Mouse (Mus musculus): Measurements from ENCODE around the gene Cbx3. TPM values are rescaled to one million over a fixed set of nuclear protein-coding genes. Genes with fewer than 3 reads are reported as not detected.

Gene Cbx3
- polyA plus RNA-seq, 1 experiment from 2014 or later = 285 TPM

DNA sequence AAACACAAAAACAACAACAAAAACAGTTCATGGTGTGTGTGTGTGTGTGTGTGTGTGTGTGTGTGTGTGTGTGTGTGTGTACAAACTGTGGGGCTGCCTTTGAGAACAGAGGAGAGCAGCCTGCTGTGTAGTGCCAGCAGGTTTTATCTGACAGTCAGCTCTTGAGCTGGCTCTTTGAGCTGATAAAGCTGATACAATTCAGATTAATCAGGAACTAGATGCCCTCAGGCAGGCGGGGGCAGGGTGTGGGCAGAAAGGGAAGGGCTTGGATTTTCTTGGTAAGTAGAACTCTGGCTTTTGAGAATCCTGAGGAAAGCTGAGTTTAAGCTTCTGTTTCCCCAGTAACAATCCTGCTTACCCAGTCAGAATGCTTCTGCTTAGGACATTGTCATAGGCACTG, 35.5 kb downstream of the Cbx3 start:
- H3K36me3 ChIP-seq = no peaks in the 10 kb centered on the region
- H3K9me3 ChIP-seq (replicated peaks) = no peaks in the 10 kb centered on the region
- H3K4me2 ChIP-seq = no peak overlapping the region
- peaks cover 7% of the 10 kb centered on the region for H3K4me1 ChIP-seq (replicated peaks)
- 43% methylated on average over 1 of the region's 1 CpGs for WGBS (ENCODE audit: insufficient replicate concordance)
- DNase-seq = no peak
- H3K9ac ChIP-seq = no peak overlapping the region
- H3K27me3 ChIP-seq = no peaks in the 10 kb centered on the region
- no peak overlapping the region for H3K4me3 ChIP-seq (replicated peaks)
- ATAC-seq (ENCODE audit: low read depth) = no peak
- H3K27ac ChIP-seq = no peak overlapping the region

GRCm38 (mm10) chr6:51507556-51507955, 37.4 kb downstream of the Cbx3 start:
- H3K9ac ChIP-seq = no peak overlapping the region
- no peaks in the 10 kb centered on the region for H3K36me3 ChIP-seq
- no peak overlapping the region for H3K27ac ChIP-seq
- ATAC-seq (ENCODE audit: low read depth) (no peak), DNase-seq (no peak)
- H3K9me3 ChIP-seq (replicated peaks) = no peaks in the 10 kb centered on the region
- no peaks in the 10 kb centered on the region for H3K27me3 ChIP-seq
- H3K4me1 ChIP-seq (replicated peaks) = peaks cover 7% of the 10 kb centered on the region
- no peak overlapping the region for H3K4me3 ChIP-seq (replicated peaks)
- no peak overlapping the region for H3K4me2 ChIP-seq
- 71% methylated on average over 2 of the region's 2 CpGs for WGBS (ENCODE audit: insufficient replicate concordance)

GRCm38 (mm10) chr6:51508750-51509648, 38.8 kb downstream of the Cbx3 start:
- Histone ChIP-seq H3K27me3 (no peaks in the 10 kb centered on the region), H3K9ac (no peak overlapping the region), H3K4me2 (peak overlapping the region; percentile 37), H3K4me1 (replicated peaks) (peaks cover 7% of the 10 kb centered on the region), H3K4me3 (replicated peaks) (no peak overlapping the region), H3K36me3 (no peaks in the 10 kb centered on the region), H3K27ac (no peak overlapping the region), H3K9me3 (replicated peaks) (no peaks in the 10 kb centered on the region)
- peak; percentile 66 for DNase-seq
- 18% methylated on average over 18 of the region's 18 CpGs for WGBS (ENCODE audit: insufficient replicate concordance)
- ATAC-seq (ENCODE audit: low read depth) = no peak

DNA sequence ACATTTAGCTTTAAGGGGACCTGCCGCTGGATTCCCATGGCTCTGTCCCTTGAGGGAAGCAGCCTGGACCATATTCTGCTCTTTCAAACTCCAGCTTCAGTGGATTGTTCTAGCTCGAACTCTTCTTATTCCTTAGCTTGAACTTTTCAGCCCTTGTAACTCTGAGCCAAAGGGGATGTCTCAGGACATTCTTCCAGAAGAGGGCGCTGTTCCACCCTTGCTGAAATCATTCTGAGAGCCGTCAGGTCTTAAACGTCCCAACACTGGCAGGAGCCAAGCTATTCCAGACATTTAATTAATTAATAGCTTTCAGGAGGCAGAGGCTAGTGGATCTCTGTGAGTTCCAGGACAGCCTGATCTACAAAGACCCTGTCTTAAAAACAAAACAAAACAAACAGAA, 39.9 kb downstream of the Cbx3 start:
- no peak overlapping the region for H3K4me3 ChIP-seq (replicated peaks)
- ATAC-seq (ENCODE audit: low read depth) = no peak

GRCm38 (mm10) chr6:51510946-51511345, 40.8 kb downstream of the Cbx3 start:
- H3K27me3 ChIP-seq = no peaks in the 10 kb centered on the region
- no peak overlapping the region for H3K4me3 ChIP-seq (replicated peaks)
- H3K9me3 ChIP-seq (replicated peaks) = no peaks in the 10 kb centered on the region
- 52% methylated on average over 1 of the region's 1 CpGs for WGBS (ENCODE audit: insufficient replicate concordance)
- no peak for ATAC-seq (ENCODE audit: low read depth)
- H3K4me1 ChIP-seq (replicated peaks) = peaks cover 3% of the 10 kb centered on the region
- H3K4me2 ChIP-seq = no peak overlapping the region
- DNase-seq = no peak
- no peak overlapping the region for H3K9ac ChIP-seq
- no peaks in the 10 kb centered on the region for H3K36me3 ChIP-seq
- no peak overlapping the region for H3K27ac ChIP-seq

More for the DNA sequence above, 39.9 kb downstream of the Cbx3 start:
- Histone ChIP-seq H3K36me3 (no peaks in the 10 kb centered on the region), H3K27me3 (no peaks in the 10 kb centered on the region), H3K27ac (no peak overlapping the region), H3K4me2 (no peak overlapping the region), H3K9me3 (replicated peaks) (no peaks in the 10 kb centered on the region), H3K4me1 (replicated peaks) (peaks cover 7% of the 10 kb centered on the region), H3K9ac (no peak overlapping the region)
- WGBS (ENCODE audit: insufficient replicate concordance) = 16% methylated on average over 5 of the region's 5 CpGs
- DNase-seq = peak; percentile 16

DNA sequence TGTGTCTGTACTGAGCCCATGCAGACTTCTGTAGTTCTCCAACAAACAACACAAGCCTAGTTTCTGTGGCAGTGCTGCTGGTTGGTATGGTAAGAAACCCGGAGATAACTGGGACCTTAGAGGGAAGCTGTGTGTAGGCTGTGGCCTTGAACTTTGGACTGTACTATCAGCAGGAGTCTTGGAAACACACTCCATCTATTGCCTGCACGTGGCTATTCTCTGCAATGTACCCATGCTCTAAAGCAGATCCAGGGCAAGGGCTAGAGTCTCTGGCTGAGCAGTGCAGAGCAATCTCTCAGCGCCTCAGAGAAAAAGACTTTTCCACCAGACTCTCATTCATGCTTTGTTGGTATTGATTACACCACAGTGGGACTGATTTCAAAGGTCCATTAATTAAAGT, 43.6 kb downstream of the Cbx3 start:
- DNase-seq (no peak), ATAC-seq (ENCODE audit: low read depth) (no peak)
- H3K4me2 ChIP-seq = no peak overlapping the region
- no peaks in the 10 kb centered on the region for H3K27me3 ChIP-seq
- no peak overlapping the region for H3K9ac ChIP-seq
- H3K4me1 ChIP-seq (replicated peaks) = peaks cover 3% of the 10 kb centered on the region
- no peak overlapping the region for H3K27ac ChIP-seq
- H3K9me3 ChIP-seq (replicated peaks) = 0 out of 2 replicates have a peak, but pooled peaks cover 2% of the 10 kb centered on the region
- H3K4me3 ChIP-seq (replicated peaks) = no peak overlapping the region
- no peaks in the 10 kb centered on the region for H3K36me3 ChIP-seq
- WGBS (ENCODE audit: insufficient replicate concordance) = 55% methylated on average over 3 of the region's 3 CpGs

DNA sequence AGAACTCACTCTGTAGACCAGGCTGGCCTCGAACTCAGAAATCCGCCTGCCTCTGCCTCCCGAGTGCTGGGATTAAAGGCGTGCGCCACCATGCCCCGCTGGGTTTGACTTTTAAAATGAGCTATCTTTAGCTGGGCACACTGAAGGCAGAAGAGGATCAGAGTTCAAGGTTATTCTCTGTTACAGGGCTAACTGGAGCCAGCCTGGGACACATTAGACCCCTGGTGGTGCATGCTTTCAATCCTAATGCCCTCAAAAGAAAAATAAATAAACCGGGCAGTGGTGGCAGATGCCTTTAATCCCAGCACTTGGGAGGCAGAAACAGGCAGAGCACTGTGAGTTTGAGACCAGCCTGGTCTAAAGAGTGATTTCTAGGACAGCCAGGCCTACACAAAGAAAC, 44.7 kb downstream of the Cbx3 start:
- Histone ChIP-seq H3K4me2 (no peak overlapping the region), H3K27ac (no peak overlapping the region), H3K4me3 (replicated peaks) (no peak overlapping the region), H3K4me1 (replicated peaks) (no peaks in the 10 kb centered on the region; the same call in 1 of the 2 replicates), H3K27me3 (no peaks in the 10 kb centered on the region), H3K9me3 (replicated peaks) (0 out of 2 replicates have a peak, but pooled peaks cover 2% of the 10 kb centered on the region), H3K9ac (no peak overlapping the region), H3K36me3 (no peaks in the 10 kb centered on the region)
- no peak for ATAC-seq (ENCODE audit: low read depth)
- DNase-seq = no peak
- WGBS (ENCODE audit: insufficient replicate concordance) = 74% methylated on average over 7 of the region's 7 CpGs

DNA sequence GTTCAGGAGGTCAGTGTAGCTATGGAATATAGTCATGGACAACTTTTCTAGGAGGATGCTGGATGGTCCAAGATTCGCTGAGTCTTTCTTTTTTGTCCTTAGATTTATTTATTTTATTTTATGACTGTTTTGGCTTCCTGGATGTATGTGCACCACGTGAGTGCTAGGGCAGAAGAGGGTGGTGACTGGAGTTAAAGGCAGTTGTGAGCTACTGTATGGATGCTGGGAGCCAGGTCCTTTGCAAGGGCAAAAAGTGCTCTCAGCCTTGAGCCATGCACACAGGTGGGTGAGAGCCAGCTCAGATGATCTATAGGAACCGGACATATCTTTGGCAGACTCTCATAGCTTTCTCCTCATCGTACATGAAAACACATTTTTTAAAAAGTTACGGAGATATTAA, 53.1 kb downstream of the Cbx3 start:
- DNase-seq = no peak
- H3K36me3 ChIP-seq = no peaks in the 10 kb centered on the region
- no peaks in the 10 kb centered on the region for H3K9me3 ChIP-seq (replicated peaks)
- H3K4me3 ChIP-seq (replicated peaks) = peak overlapping the region; percentile 62; the same call in 1 of the 2 replicates
- WGBS (ENCODE audit: insufficient replicate concordance) = 22% methylated on average over 5 of the region's 5 CpGs
- H3K27ac ChIP-seq = no peak overlapping the region
- no peak for ATAC-seq (ENCODE audit: low read depth)
- peaks cover 26% of the 10 kb centered on the region for H3K27me3 ChIP-seq
- peak overlapping the region; percentile 72 for H3K4me2 ChIP-seq
- H3K4me1 ChIP-seq (replicated peaks) = peaks cover 10% of the 10 kb centered on the region
- no peak overlapping the region for H3K9ac ChIP-seq

GRCm38 (mm10) chr6:51523807-51524320, 53.7 kb downstream of the Cbx3 start, which contains the start of gene Snx10:
TSS of gene Snx10 (plus strand) at chr6:51523901.
- no peak for ATAC-seq (ENCODE audit: low read depth)
- Histone ChIP-seq H3K27me3 (peaks cover 26% of the 10 kb centered on the region), H3K27ac (no peak within 1 kb of the TSS), H3K36me3 (no peaks in the 10 kb centered on the region), H3K4me3 (replicated peaks) (peak within 1 kb of the TSS; percentile 62), H3K4me2 (peak within 1 kb of the TSS; percentile 72), H3K9me3 (replicated peaks) (no peaks in the 10 kb centered on the region), H3K9ac (peak within 1 kb of the TSS; percentile 62), H3K4me1 (replicated peaks) (peaks cover 10% of the 10 kb centered on the region)
- DNase-seq = no peak
- under 1% methylated on average over 47 of the region's 47 CpGs for WGBS (ENCODE audit: insufficient replicate concordance)

- Histone ChIP-seq H3K4me3 (replicated peaks) (peak overlapping the region; percentile 62), H3K27me3 (peaks cover 26% of the 10 kb centered on the region), H3K9ac (peak overlapping the region; percentile 62; the same call in 1 of the 2 replicates), H3K9me3 (replicated peaks) (no peaks in the 10 kb centered on the region), H3K4me1 (replicated peaks) (peaks cover 10% of the 10 kb centered on the region), H3K4me2 (peak overlapping the region; percentile 72), H3K36me3 (no peaks in the 10 kb centered on the region), H3K27ac (no peak overlapping the region)
- 1% methylated on average over 21 of the region's 21 CpGs for WGBS (ENCODE audit: insufficient replicate concordance)
- DNase-seq (no peak), ATAC-seq (ENCODE audit: low read depth) (no peak)
Measured at GRCm38 (mm10) chr6:51524321-51524931, 54.3 kb downstream of the Cbx3 start.

DNA sequence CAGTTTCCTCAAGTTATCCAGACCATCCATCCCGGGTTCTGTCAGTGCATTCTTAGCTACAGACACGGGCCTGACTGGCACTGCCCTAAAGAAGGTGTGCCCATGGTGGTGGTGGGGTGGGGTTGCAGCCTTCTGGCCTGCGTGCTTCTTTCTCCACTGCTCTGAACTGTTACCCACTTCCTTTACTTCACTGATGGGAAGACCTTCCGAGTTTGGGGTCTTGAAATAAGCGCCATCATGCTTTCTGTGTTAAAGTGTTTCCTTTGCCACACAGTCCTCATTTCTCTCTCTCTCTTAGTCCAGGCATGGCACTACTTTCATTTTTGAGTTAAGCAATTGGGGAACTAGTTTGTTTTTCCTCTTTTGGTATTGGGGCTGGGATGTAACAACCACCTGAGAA, 54.8 kb downstream of the Cbx3 start:
- Histone ChIP-seq H3K9me3 (replicated peaks) (no peaks in the 10 kb centered on the region), H3K36me3 (no peaks in the 10 kb centered on the region), H3K4me2 (peak overlapping the region; percentile 72), H3K9ac (peak overlapping the region; percentile 27; the same call in 1 of the 2 replicates), H3K4me3 (replicated peaks) (peak overlapping the region; percentile 62; the same call in 1 of the 2 replicates), H3K27me3 (peaks cover 26% of the 10 kb centered on the region), H3K4me1 (replicated peaks) (peaks cover 10% of the 10 kb centered on the region), H3K27ac (no peak overlapping the region)
- no peak for ATAC-seq (ENCODE audit: low read depth)
- WGBS (ENCODE audit: insufficient replicate concordance) = 19% methylated on average over 5 of the region's 5 CpGs
- DNase-seq = no peak

Measured in liver, embryonic 13.5 days (tissue).